Mouse (Mus musculus) E14TG2a.4 (cell line): ENCODE data around the gene Zfp831.

Experiments
- CTCF ChIP-seq: conservative IDR thresholded peaks from 2 replicates; pipeline ENCODE4 v1.5.1; 2014; ENCODE audit warnings: low read length
- NANOG ChIP-seq: IDR thresholded peaks from 2 replicates; pipeline ENCODE4 v1.6.1; 2014; ENCODE audit warnings: borderline replicate concordance, low read length, mixed read lengths
- POU5F1 ChIP-seq: IDR thresholded peaks from 2 replicates; pipeline ENCODE4 v1.6.1; 2014; ENCODE audit warnings: low read length, borderline replicate concordance

DNA sequence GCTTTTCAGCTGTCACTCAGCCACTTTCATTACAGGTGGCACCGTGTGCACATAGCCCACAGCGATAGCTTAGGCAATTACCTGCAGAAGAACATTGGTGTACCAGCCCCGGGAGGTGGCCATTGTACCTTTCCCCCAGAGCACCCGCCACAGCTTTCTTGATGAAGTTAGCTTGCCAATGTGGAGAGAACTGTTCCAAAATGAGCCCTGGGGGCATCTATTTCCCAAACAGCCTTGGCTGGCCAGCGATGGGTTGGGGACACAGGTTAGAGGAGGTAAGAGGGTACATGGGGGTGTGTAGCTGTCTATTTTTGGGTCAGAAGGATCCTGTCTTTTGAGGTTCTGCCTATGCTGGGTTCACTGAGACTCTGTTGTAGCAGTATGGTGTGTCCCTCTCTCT lies 33.4 kb upstream of the Zfp831 start:
- TF ChIP-seq NANOG (no peak), CTCF (no peak), POU5F1 (no peak)
